Mouse (Mus musculus) embryonic stem cell, embryonic (primary cell): ENCODE data around the gene Hrk.

ENCODE experiments used
- CTCF ChIA-PET, 4 experiments: fragments of 300-600 bp in 2 of 4; fragments of 350-600 bp in 2 of 4; sonication (Branson Sonifier 250); formaldehyde crosslinking; loops; one replicate each; lab custom pipeline; 2022; ENCODE audit warnings: inconsistent platforms in 2 of 4; lab: Charles Lee
- POLR2A ChIA-PET, 4 experiments: fragments of 300-600 bp in 2 of 4; fragments of 350-600 bp in 2 of 4; sonication (Branson Sonifier 250); formaldehyde crosslinking; loops; one replicate each; lab custom pipeline; 2022; ENCODE audit warnings: antibody characterized with exemption in 4 of 4, inconsistent platforms in 1 of 4; lab: Charles Lee

Gene Hrk

GRCm38 (mm10) chr5:118149711-118150110, 14.7 kb upstream of the Hrk start:
- ChIA-PET CTCF (interaction anchor here in 1 of 4 experiments (1.5 kb wide), 1 partner anchor 80 kb away, joined by 3 read pairs; no protein-coding TSS in a partner anchor), POLR2A (interaction anchor here in 2 of 4 experiments (1.2 to 2.3 kb wide), 4 partner anchors 11 to 51 kb away, joined by 3 to 5 read pairs (median 4); no protein-coding TSS in a partner anchor)

GRCm38 (mm10) chr5:118154839-118155564, 9.4 kb upstream of the Hrk start, which contains the start of gene Fbxw8:
Fbxw8 (minus strand) TSS chr5:118155464.
- ChIA-PET CTCF (no interaction called here), POLR2A (interaction anchor here in 2 of 4 experiments (0.6 to 0.8 kb wide), 2 partner anchors 21 to 267 kb away, joined by 3 read pairs; no protein-coding TSS in a partner anchor)

DNA sequence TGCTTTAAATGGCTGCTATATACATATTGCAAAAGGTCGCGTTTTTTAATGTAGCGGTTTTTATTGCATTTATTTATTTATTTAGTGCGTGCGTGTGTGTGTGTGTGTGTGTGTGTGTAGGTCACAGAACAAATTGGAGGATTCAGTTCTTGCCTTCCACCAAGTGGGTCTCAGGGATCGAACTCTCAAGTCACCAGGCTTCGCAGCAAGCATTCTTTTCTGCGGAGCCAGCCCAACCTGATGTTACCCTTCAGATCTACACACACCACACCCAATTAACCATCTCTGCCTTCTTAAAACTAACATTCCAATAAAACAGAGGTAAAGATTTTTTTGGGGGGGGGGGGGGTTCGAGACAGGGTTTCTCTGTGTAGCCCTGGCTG, 8.9 kb upstream of the Hrk start:
- ChIA-PET POLR2A (interaction anchor here in 1 of 4 experiments (0.9 to 1.3 kb wide), 2 partner anchors 16 to 20 kb away, joined by 3 to 5 read pairs; no protein-coding TSS in a partner anchor), CTCF (interaction anchor here in 2 of 4 experiments (0.6 kb wide), 2 partner anchors 81 to 653 kb away, joined by 4 to 8 read pairs; no protein-coding TSS in a partner anchor)

GRCm38 (mm10) chr5:118156976-118157375, 7.5 kb upstream of the Hrk start:
- CTCF ChIA-PET: interaction anchor here in 1 of 4 experiments (0.7 kb wide), 1 partner anchor 51 kb away, joined by 3 read pairs; no protein-coding TSS in a partner anchor
- POLR2A ChIA-PET: interaction anchor here in 1 of 4 experiments (1.3 kb wide), 1 partner anchor 14 kb away, joined by 5 read pairs; no protein-coding TSS in a partner anchor

GRCm38 (mm10) chr5:118160691-118161090, 3.8 kb upstream of the Hrk start:
- POLR2A ChIA-PET: interaction anchor here (0.6 to 1.6 kb wide), 9 partner anchors 8 to 627 kb away, joined by 3 to 6 read pairs (median 5); no protein-coding TSS in a partner anchor
- CTCF ChIA-PET: interaction anchor here in 3 of 4 experiments (0.6 to 1.8 kb wide), 6 partner anchors 14 to 806 kb away, joined by 3 to 12 read pairs (median 3); no protein-coding TSS in a partner anchor

DNA sequence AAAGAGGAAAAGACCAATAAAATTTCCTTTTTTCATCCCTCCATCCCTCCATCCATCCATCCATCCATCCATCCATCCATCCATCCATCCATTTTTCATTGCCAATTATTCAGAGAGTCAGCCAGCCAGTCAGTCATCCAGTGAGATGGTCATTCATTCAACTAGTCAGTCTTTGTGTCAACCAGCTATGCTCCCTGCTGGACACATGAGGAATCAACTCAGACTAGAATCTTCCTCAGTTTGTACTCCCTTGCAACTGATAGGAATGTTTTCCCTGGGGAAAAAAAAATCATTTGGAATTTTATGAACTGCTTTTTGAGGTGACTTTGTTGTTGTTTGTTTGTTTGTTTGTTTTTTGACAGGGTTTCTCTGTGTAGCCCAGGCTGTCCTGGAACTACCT, 1.0 kb downstream of the Hrk start:
- ChIA-PET POLR2A (no interaction called here), CTCF (interaction anchor here in 3 of 4 experiments (0.7 to 1.0 kb wide), 4 partner anchors 9 to 785 kb away, joined by 3 to 5 read pairs (median 4); no protein-coding TSS in a partner anchor)

GRCm38 (mm10) chr5:118167561-118167995, 3.1 kb downstream of the Hrk start:
- ChIA-PET POLR2A (no interaction called here), CTCF (no interaction called here)

GRCm38 (mm10) chr5:118169222-118170221, 5.1 kb downstream of the Hrk start:
- CTCF ChIA-PET: interaction anchor here in 1 of 4 experiments (0.6 kb wide), 2 partner anchors 9 to 23 kb away, joined by 3 read pairs; no protein-coding TSS in a partner anchor
- POLR2A ChIA-PET: interaction anchor here in 2 of 4 experiments (0.6 to 1.0 kb wide), 3 partner anchors 8 to 10 kb away, joined by 3 read pairs; no protein-coding TSS in a partner anchor

- CTCF ChIA-PET: interaction anchor here in 1 of 4 experiments (0.6 to 1.4 kb wide), 5 partner anchors 83 to 666 kb away, joined by 3 to 5 read pairs (median 3); no protein-coding TSS in a partner anchor
Measured at GRCm38 (mm10) chr5:118170888-118171529, 6.6 kb downstream of the Hrk start.

DNA sequence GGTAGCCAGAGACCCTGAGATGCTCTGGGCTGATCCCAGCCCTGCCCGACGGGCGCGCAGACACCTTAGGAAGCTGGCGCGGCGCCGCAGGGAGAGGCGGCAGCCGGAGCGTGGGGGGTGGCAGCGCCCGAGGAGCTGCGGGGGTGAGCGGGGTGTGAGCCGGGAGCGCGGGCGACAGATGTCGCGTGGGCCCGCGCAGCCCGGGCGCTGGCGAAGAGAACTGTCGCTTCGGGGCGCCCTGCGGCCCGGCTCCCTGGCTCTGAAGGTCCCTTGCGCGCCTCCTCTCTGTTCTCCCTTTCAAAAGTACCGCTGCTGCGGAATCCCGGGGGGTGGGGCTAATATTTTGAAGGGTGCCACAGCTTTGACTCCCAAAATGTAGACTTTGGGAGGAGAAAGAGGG, 7.2 kb downstream of the Hrk start:
- CTCF ChIA-PET: interaction anchor here in 2 of 4 experiments (0.9 to 1.4 kb wide), 4 partner anchors 83 to 666 kb away, joined by 3 read pairs; no protein-coding TSS in a partner anchor
- POLR2A ChIA-PET: interaction anchor here in 3 of 4 experiments (0.6 to 2.9 kb wide), 14 partner anchors 10 to 800 kb away, joined by 3 to 9 read pairs (median 3); partner anchors contain the start of gene Fbxo21 (in 1 of the 3)

More at GRCm38 (mm10) chr5:118170888-118171529, 6.6 kb downstream of the Hrk start:
- POLR2A ChIA-PET: interaction anchor here (0.6 to 2.9 kb wide), 17 partner anchors 9 to 1578 kb away, joined by 3 to 9 read pairs (median 3); partner anchors contain the start of gene Fbxo21 (in 1 of the 4)

- CTCF ChIA-PET: interaction anchor here in 3 of 4 experiments (0.6 to 1.4 kb wide), 5 partner anchors 58 to 665 kb away, joined by 3 to 7 read pairs (median 3); no protein-coding TSS in a partner anchor
Measured at GRCm38 (mm10) chr5:118172078-118172723, 7.8 kb downstream of the Hrk start.

DNA sequence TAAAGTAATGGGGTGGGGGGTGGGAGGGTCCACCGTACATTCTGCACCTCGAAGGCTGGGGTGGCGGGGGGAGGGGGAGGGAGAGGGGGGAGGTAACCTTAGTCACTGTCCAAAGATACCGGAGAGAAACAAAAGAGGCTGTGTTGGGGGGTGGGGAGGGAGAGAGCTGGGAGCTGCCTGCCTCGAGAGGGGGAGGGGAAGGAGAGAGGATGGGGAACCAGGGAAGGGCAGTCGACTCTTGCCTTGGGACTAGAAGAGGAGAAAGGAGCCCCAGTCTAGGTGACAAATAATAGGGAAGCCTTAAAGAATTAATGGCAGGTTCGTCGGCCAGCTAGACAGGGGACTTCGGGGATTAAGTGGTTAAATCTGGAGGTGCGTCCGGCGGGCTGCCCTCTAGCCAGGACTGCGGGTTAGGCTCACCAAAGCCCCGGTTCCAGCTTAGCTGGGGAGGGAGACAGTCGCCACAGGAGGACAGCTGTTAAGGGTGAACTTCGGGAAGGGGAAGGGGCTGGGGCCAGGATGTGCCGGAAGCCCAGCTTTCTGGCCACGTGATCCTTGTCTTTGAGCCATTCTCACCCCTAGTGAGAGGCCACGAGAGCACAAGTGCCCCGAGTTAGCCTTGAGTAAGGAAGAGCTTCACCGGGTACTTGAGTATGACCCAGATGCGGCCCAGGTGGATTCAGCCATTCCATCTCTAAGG, 10.0 kb downstream of the Hrk start:
- CTCF ChIA-PET: interaction anchor here (0.5 to 2.6 kb wide), 29 partner anchors 9 to 694 kb away, joined by 3 to 9 read pairs (median 4); partner anchors contain the start of gene Fbxo21 (in 1 of the 4)
- POLR2A ChIA-PET: interaction anchor here (0.6 to 2.6 kb wide), 18 partner anchors 11 to 629 kb away, joined by 3 to 10 read pairs (median 4); no protein-coding TSS in a partner anchor

More at GRCm38 (mm10) chr5:118172078-118172723, 7.8 kb downstream of the Hrk start:
- POLR2A ChIA-PET: interaction anchor here in 3 of 4 experiments (0.7 to 2.9 kb wide), 18 partner anchors 10 to 801 kb away, joined by 3 to 9 read pairs (median 4); partner anchors contain the start of gene Fbxo21 (in 1 of the 3)

GRCm38 (mm10) chr5:118175137-118175536, 10.7 kb downstream of the Hrk start:
- ChIA-PET POLR2A (interaction anchor here (0.6 to 2.6 kb wide), 18 partner anchors 9 to 1445 kb away, joined by 3 to 10 read pairs (median 4); no protein-coding TSS in a partner anchor), CTCF (interaction anchor here (0.5 to 2.6 kb wide), 26 partner anchors 9 to 1545 kb away, joined by 3 to 9 read pairs (median 3); no protein-coding TSS in a partner anchor)

DNA sequence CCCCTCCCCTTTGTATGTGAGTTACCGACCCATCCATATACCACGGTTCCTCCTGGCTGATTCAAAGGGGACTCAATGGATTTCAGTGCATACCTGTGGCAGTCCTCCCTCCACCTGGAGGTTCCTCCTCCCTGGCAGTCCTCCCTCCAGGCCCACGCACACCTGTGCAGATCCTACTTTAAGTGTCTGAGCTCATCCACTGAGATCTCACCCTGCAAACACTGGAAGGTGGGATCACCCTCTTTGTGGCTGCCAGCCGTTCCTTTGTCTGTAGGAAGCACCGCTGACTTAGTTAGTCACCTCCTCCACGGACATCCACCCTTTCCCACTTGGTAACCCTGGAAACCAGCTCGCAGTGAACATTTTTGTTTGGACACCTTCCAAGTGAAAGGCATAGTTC, 13.2 kb downstream of the Hrk start:
- POLR2A ChIA-PET: interaction anchor here in 3 of 4 experiments (0.5 to 1.2 kb wide), 3 partner anchors 26 to 602 kb away, joined by 3 read pairs; no protein-coding TSS in a partner anchor
- CTCF ChIA-PET: no interaction called here
